Mouse (Mus musculus): ENCODE data around the gene Gpx4. TPM values are rescaled to one million over a fixed set of nuclear protein-coding genes. Genes with fewer than 3 reads are reported as not detected.

The Gpx4 gene
- polyA plus RNA-seq, 1 experiment from 2014 or later, result 531 TPM

- H3K27ac ChIP-seq, result no peak overlapping the region
- ATAC-seq (ENCODE audit: low FRiP score), result no peak
Observed at GRCm38 (mm10) chr10:80024229-80025043, 22.5 kb upstream of the Gpx4 start.

GRCm38 (mm10) chr10:80025044-80025347 is 22.0 kb upstream of the Gpx4 start:
- WGBS, result 58% methylated on average over 4 of the region's 4 CpGs
- Histone ChIP-seq H3K36me3 (no peaks in the 10 kb centered on the region), H3K4me1 (replicated peaks) (no peaks in the 10 kb centered on the region), H3K4me3 (no peak overlapping the region), H3K27ac (no peak overlapping the region), H3K4me2 (no peak overlapping the region), H3K9ac (no peak overlapping the region), H3K9me3 (no peaks in the 10 kb centered on the region), H3K27me3 (peaks cover 14% of the 10 kb centered on the region)
- no peak for ATAC-seq (ENCODE audit: low FRiP score)

More at GRCm38 (mm10) chr10:80024229-80025043, 22.5 kb upstream of the Gpx4 start:
- no peaks in the 10 kb centered on the region for H3K9me3 ChIP-seq
- H3K36me3 ChIP-seq, result no peaks in the 10 kb centered on the region
- H3K4me1 ChIP-seq (replicated peaks), result 0 out of 2 replicates have a peak, but pooled peaks cover 5% of the 10 kb centered on the region
- no peak overlapping the region for H3K4me3 ChIP-seq
- H3K9ac ChIP-seq, result no peak overlapping the region
- 78% methylated on average over 15 of the region's 15 CpGs for WGBS
- H3K27me3 ChIP-seq, result peaks cover 20% of the 10 kb centered on the region
- no peak overlapping the region for H3K4me2 ChIP-seq

GRCm38 (mm10) chr10:80025463-80025862 is 21.5 kb upstream of the Gpx4 start:
- Histone ChIP-seq H3K9ac (no peak overlapping the region), H3K4me2 (no peak overlapping the region), H3K4me1 (replicated peaks) (no peaks in the 10 kb centered on the region), H3K9me3 (no peaks in the 10 kb centered on the region), H3K36me3 (no peaks in the 10 kb centered on the region), H3K4me3 (no peak overlapping the region), H3K27ac (no peak overlapping the region), H3K27me3 (peaks cover 9% of the 10 kb centered on the region; the same call in 1 of the 2 replicates)
- ATAC-seq (ENCODE audit: low FRiP score), result no peak
- WGBS, result 75% methylated on average over 10 of the region's 10 CpGs

- Histone ChIP-seq H3K27me3 (0 out of 2 replicates have a peak, but pooled peaks cover 6% of the 10 kb centered on the region), H3K9me3 (no peaks in the 10 kb centered on the region), H3K36me3 (no peaks in the 10 kb centered on the region), H3K9ac (no peak overlapping the region), H3K4me2 (no peak overlapping the region), H3K4me1 (replicated peaks) (no peaks in the 10 kb centered on the region), H3K4me3 (no peak overlapping the region), H3K27ac (no peak overlapping the region)
- 60% methylated on average over 12 of the region's 12 CpGs for whole genome bisulfite sequencing
- ATAC-seq (ENCODE audit: low FRiP score), result no peak
Observed at GRCm38 (mm10) chr10:80025889-80026288, 21.1 kb upstream of the Gpx4 start.

GRCm38 (mm10) chr10:80027681-80028520 is 19.1 kb upstream of the Gpx4 start:
- Histone ChIP-seq H3K9me3 (no peaks in the 10 kb centered on the region), H3K27me3 (no peaks in the 10 kb centered on the region), H3K27ac (no peak overlapping the region), H3K4me3 (no peak overlapping the region), H3K9ac (no peak overlapping the region), H3K36me3 (no peaks in the 10 kb centered on the region), H3K4me1 (replicated peaks) (0 out of 2 replicates have a peak, but pooled peaks cover under 1% of the 10 kb centered on the region), H3K4me2 (no peak overlapping the region)
- ATAC-seq (ENCODE audit: low FRiP score), result no peak
- 76% methylated on average over 20 of the region's 20 CpGs for WGBS

- H3K4me3 ChIP-seq, result no peak overlapping the region
- H3K27ac ChIP-seq, result no peak overlapping the region
- 95% methylated on average over 13 of the region's 13 CpGs for WGBS
- 0 out of 2 replicates have a peak, but pooled peaks cover 3% of the 10 kb centered on the region for H3K4me1 ChIP-seq (replicated peaks)
- H3K36me3 ChIP-seq, result no peaks in the 10 kb centered on the region
- H3K4me2 ChIP-seq, result no peak overlapping the region
- no peaks in the 10 kb centered on the region for H3K9me3 ChIP-seq
- no peak overlapping the region for H3K9ac ChIP-seq
- H3K27me3 ChIP-seq, result no peaks in the 10 kb centered on the region
- no peak for ATAC-seq (ENCODE audit: low FRiP score)
Observed at GRCm38 (mm10) chr10:80028521-80028846, 18.5 kb upstream of the Gpx4 start.

GRCm38 (mm10) chr10:80030191-80030590 is 16.8 kb upstream of the Gpx4 start:
- no peak overlapping the region for H3K9ac ChIP-seq
- H3K36me3 ChIP-seq, result peaks cover 8% of the 10 kb centered on the region
- H3K27me3 ChIP-seq, result no peaks in the 10 kb centered on the region
- no peak overlapping the region for H3K4me2 ChIP-seq
- ATAC-seq (ENCODE audit: low FRiP score), result no peak
- no peaks in the 10 kb centered on the region for H3K9me3 ChIP-seq
- H3K4me1 ChIP-seq (replicated peaks), result 0 out of 2 replicates have a peak, but pooled peaks cover 7% of the 10 kb centered on the region
- H3K27ac ChIP-seq, result no peak overlapping the region
- WGBS, result 75% methylated on average over 9 of the region's 9 CpGs
- H3K4me3 ChIP-seq, result no peak overlapping the region

GRCm38 (mm10) chr10:80030736-80031135 is 16.2 kb upstream of the Gpx4 start:
- no peaks in the 10 kb centered on the region for H3K27me3 ChIP-seq
- no peak overlapping the region for H3K27ac ChIP-seq
- no peak for ATAC-seq (ENCODE audit: low FRiP score)
- H3K4me1 ChIP-seq (replicated peaks), result 0 out of 2 replicates have a peak, but pooled peaks cover 7% of the 10 kb centered on the region
- no peak overlapping the region for H3K4me2 ChIP-seq
- H3K36me3 ChIP-seq, result peaks cover 14% of the 10 kb centered on the region
- H3K9me3 ChIP-seq, result no peaks in the 10 kb centered on the region
- peak overlapping the region; percentile 0; the same call in 1 of the 2 replicates for H3K9ac ChIP-seq
- H3K4me3 ChIP-seq, result no peak overlapping the region
- 81% methylated on average over 17 of the region's 17 CpGs for WGBS

- Histone ChIP-seq H3K4me3 (no peak overlapping the region), H3K9ac (no peak overlapping the region; the same call in 1 of the 2 replicates)
Observed at GRCm38 (mm10) chr10:80032799-80033480, 14.0 kb upstream of the Gpx4 start.

GRCm38 (mm10) chr10:80033511-80034391 is 13.2 kb upstream of the Gpx4 start:
- Histone ChIP-seq H3K27me3 (no peaks in the 10 kb centered on the region), H3K4me3 (no peak overlapping the region), H3K9me3 (no peaks in the 10 kb centered on the region), H3K27ac (peak overlapping the region; percentile 15), H3K4me2 (no peak overlapping the region), H3K4me1 (replicated peaks) (peaks cover 26% of the 10 kb centered on the region), H3K36me3 (peaks cover 40% of the 10 kb centered on the region), H3K9ac (peak overlapping the region; percentile 35; the same call in 1 of the 2 replicates)
- no peak for ATAC-seq (ENCODE audit: low FRiP score)
- 51% methylated on average over 9 of the region's 9 CpGs for WGBS

More at GRCm38 (mm10) chr10:80032799-80033480, 14.0 kb upstream of the Gpx4 start:
- 62% methylated on average over 5 of the region's 5 CpGs for WGBS
- Histone ChIP-seq H3K4me1 (replicated peaks) (peaks cover 18% of the 10 kb centered on the region), H3K4me2 (no peak overlapping the region), H3K27me3 (no peaks in the 10 kb centered on the region), H3K36me3 (peaks cover 36% of the 10 kb centered on the region), H3K9me3 (no peaks in the 10 kb centered on the region), H3K27ac (no peak overlapping the region)
- ATAC-seq (ENCODE audit: low FRiP score), result no peak

GRCm38 (mm10) chr10:80035148-80035547 is 11.8 kb upstream of the Gpx4 start:
- Histone ChIP-seq H3K4me1 (replicated peaks) (peaks cover 30% of the 10 kb centered on the region), H3K9me3 (no peaks in the 10 kb centered on the region), H3K27ac (peak overlapping the region; percentile 40; the same call in 1 of the 2 replicates), H3K9ac (no peak overlapping the region), H3K4me3 (no peak overlapping the region), H3K27me3 (no peaks in the 10 kb centered on the region), H3K4me2 (no peak overlapping the region), H3K36me3 (peaks cover 40% of the 10 kb centered on the region)
- ATAC-seq (ENCODE audit: low FRiP score), result no peak
- WGBS, result 72% methylated on average over 8 of the region's 8 CpGs
